Mouse (Mus musculus): ENCODE measurements around the gene Fmnl2. TPM values are rescaled to one million over a fixed set of nuclear protein-coding genes. Genes with fewer than 3 reads are reported as not detected.

The Fmnl2 gene
- polyA plus RNA-seq, 1 experiment from 2014 or later: 7.3 TPM

- 20% methylated on average over 5 of the region's 5 CpGs for WGBS
- no peaks in the 10 kb centered on the region for H3K36me3 ChIP-seq (replicated peaks)
- H3K4me3 ChIP-seq: no peak overlapping the region
- H3K27me3 ChIP-seq (replicated peaks; ENCODE audit: low read depth, poor library complexity, severe bottlenecking): no peaks in the 10 kb centered on the region
- no peaks in the 10 kb centered on the region for H3K9me3 ChIP-seq
- no peak overlapping the region for H3K27ac ChIP-seq (replicated peaks)
- DNase-seq (ENCODE audit: low spot score): peak; percentile 69
- H3K4me1 ChIP-seq: peaks cover 31% of the 10 kb centered on the region
Observed at GRCm38 (mm10) chr2:53007142-53007541, 149.5 kb downstream of the Fmnl2 start.

GRCm38 (mm10) chr2:53013051-53013450, 155.4 kb downstream of the Fmnl2 start:
- no peaks in the 10 kb centered on the region for H3K9me3 ChIP-seq
- no peak for DNase-seq (ENCODE audit: low spot score)
- H3K36me3 ChIP-seq (replicated peaks): peaks cover 9% of the 10 kb centered on the region; the same call in 1 of the 2 replicates
- no peak overlapping the region for H3K4me3 ChIP-seq
- no peak overlapping the region for H3K27ac ChIP-seq (replicated peaks)
- 63% methylated on average over 2 of the region's 2 CpGs for WGBS
- H3K27me3 ChIP-seq (replicated peaks; ENCODE audit: low read depth, poor library complexity, severe bottlenecking): no peaks in the 10 kb centered on the region
- peaks cover 21% of the 10 kb centered on the region for H3K4me1 ChIP-seq

GRCm38 (mm10) chr2:53014451-53014850, 156.8 kb downstream of the Fmnl2 start:
- Histone ChIP-seq H3K4me3 (no peak overlapping the region), H3K36me3 (replicated peaks) (peaks cover 9% of the 10 kb centered on the region; the same call in 1 of the 2 replicates), H3K4me1 (peaks cover 17% of the 10 kb centered on the region), H3K9me3 (no peaks in the 10 kb centered on the region), H3K27ac (replicated peaks) (no peak overlapping the region), H3K27me3 (replicated peaks; ENCODE audit: low read depth, poor library complexity, severe bottlenecking) (no peaks in the 10 kb centered on the region)
- DNase-seq (ENCODE audit: low spot score): no peak
- 87% methylated on average over 5 of the region's 5 CpGs for WGBS

- DNase-seq (ENCODE audit: low spot score): no peak
- no peaks in the 10 kb centered on the region for H3K27me3 ChIP-seq (replicated peaks; ENCODE audit: low read depth, poor library complexity, severe bottlenecking)
- H3K4me3 ChIP-seq: no peak overlapping the region
- no peaks in the 10 kb centered on the region for H3K9me3 ChIP-seq
- peaks cover 12% of the 10 kb centered on the region for H3K36me3 ChIP-seq (replicated peaks)
- no peak overlapping the region for H3K27ac ChIP-seq (replicated peaks)
- H3K4me1 ChIP-seq: no peaks in the 10 kb centered on the region
- WGBS: 96% methylated on average over 3 of the region's 3 CpGs
Observed at GRCm38 (mm10) chr2:53022982-53023381, 165.3 kb downstream of the Fmnl2 start.

GRCm38 (mm10) chr2:53026056-53026769, 168.6 kb downstream of the Fmnl2 start:
- Histone ChIP-seq H3K9me3 (no peaks in the 10 kb centered on the region), H3K4me3 (no peak overlapping the region), H3K27ac (replicated peaks) (no peak overlapping the region), H3K4me1 (peaks cover 23% of the 10 kb centered on the region), H3K27me3 (replicated peaks; ENCODE audit: low read depth, poor library complexity, severe bottlenecking) (no peaks in the 10 kb centered on the region), H3K36me3 (replicated peaks) (peaks cover 16% of the 10 kb centered on the region)
- no peak for DNase-seq (ENCODE audit: low spot score)
- 90% methylated on average over 5 of the region's 5 CpGs for WGBS

GRCm38 (mm10) chr2:53028868-53029267, 171.2 kb downstream of the Fmnl2 start:
- H3K27ac ChIP-seq (replicated peaks): no peak overlapping the region
- no peak overlapping the region for H3K4me3 ChIP-seq
- peaks cover 34% of the 10 kb centered on the region for H3K4me1 ChIP-seq
- H3K27me3 ChIP-seq (replicated peaks; ENCODE audit: low read depth, poor library complexity, severe bottlenecking): no peaks in the 10 kb centered on the region
- H3K36me3 ChIP-seq (replicated peaks): peaks cover 11% of the 10 kb centered on the region
- H3K9me3 ChIP-seq: no peaks in the 10 kb centered on the region
- no peak for DNase-seq (ENCODE audit: low spot score)
- WGBS: 94% methylated on average over 1 of the region's 1 CpGs

GRCm38 (mm10) chr2:53029716-53030431, 172.2 kb downstream of the Fmnl2 start:
- Histone ChIP-seq H3K4me3 (no peak overlapping the region), H3K27me3 (replicated peaks; ENCODE audit: low read depth, poor library complexity, severe bottlenecking) (no peaks in the 10 kb centered on the region), H3K9me3 (no peaks in the 10 kb centered on the region), H3K4me1 (peaks cover 34% of the 10 kb centered on the region), H3K36me3 (replicated peaks) (peaks cover 11% of the 10 kb centered on the region), H3K27ac (replicated peaks) (peak overlapping the region; percentile 76)
- DNase-seq (ENCODE audit: low spot score): no peak
- 55% methylated on average over 7 of the region's 7 CpGs for WGBS

GRCm38 (mm10) chr2:53030432-53030826, 172.8 kb downstream of the Fmnl2 start:
- no peak for DNase-seq (ENCODE audit: low spot score)
- peaks cover 34% of the 10 kb centered on the region for H3K4me1 ChIP-seq
- no peak overlapping the region for H3K4me3 ChIP-seq
- peaks cover 11% of the 10 kb centered on the region for H3K36me3 ChIP-seq (replicated peaks)
- H3K27me3 ChIP-seq (replicated peaks; ENCODE audit: low read depth, poor library complexity, severe bottlenecking): no peaks in the 10 kb centered on the region
- peak overlapping the region; percentile 76 for H3K27ac ChIP-seq (replicated peaks)
- H3K9me3 ChIP-seq: no peaks in the 10 kb centered on the region
- 58% methylated on average over 5 of the region's 5 CpGs for WGBS

GRCm38 (mm10) chr2:53038253-53038652, 180.6 kb downstream of the Fmnl2 start:
- Histone ChIP-seq H3K36me3 (replicated peaks) (peaks cover 19% of the 10 kb centered on the region), H3K27ac (replicated peaks) (peak overlapping the region; percentile 51; the same call in 1 of the 2 replicates), H3K4me1 (peaks cover 34% of the 10 kb centered on the region), H3K4me3 (no peak overlapping the region), H3K27me3 (replicated peaks; ENCODE audit: low read depth, poor library complexity, severe bottlenecking) (no peaks in the 10 kb centered on the region), H3K9me3 (no peaks in the 10 kb centered on the region)
- DNase-seq (ENCODE audit: low spot score): no peak
- 46% methylated on average over 2 of the region's 2 CpGs for WGBS

- WGBS: 41% methylated on average over 9 of the region's 9 CpGs
- Histone ChIP-seq H3K36me3 (replicated peaks) (peaks cover 22% of the 10 kb centered on the region), H3K4me3 (no peak overlapping the region), H3K27ac (replicated peaks) (peak overlapping the region; percentile 51; the same call in 1 of the 2 replicates), H3K27me3 (replicated peaks; ENCODE audit: low read depth, poor library complexity, severe bottlenecking) (no peaks in the 10 kb centered on the region), H3K4me1 (peaks cover 34% of the 10 kb centered on the region), H3K9me3 (no peaks in the 10 kb centered on the region)
- peak; percentile 28 for DNase-seq (ENCODE audit: low spot score)
Observed at GRCm38 (mm10) chr2:53038737-53039136, 181.1 kb downstream of the Fmnl2 start.

GRCm38 (mm10) chr2:53047031-53047430, 189.4 kb downstream of the Fmnl2 start:
- H3K4me3 ChIP-seq: no peak overlapping the region
- no peaks in the 10 kb centered on the region for H3K27me3 ChIP-seq (replicated peaks; ENCODE audit: low read depth, poor library complexity, severe bottlenecking)
- H3K9me3 ChIP-seq: no peaks in the 10 kb centered on the region
- 75% methylated on average over 6 of the region's 6 CpGs for WGBS
- H3K4me1 ChIP-seq: no peaks in the 10 kb centered on the region
- peaks cover 31% of the 10 kb centered on the region for H3K36me3 ChIP-seq (replicated peaks)
- no peak overlapping the region for H3K27ac ChIP-seq (replicated peaks)
- no peak for DNase-seq (ENCODE audit: low spot score)

GRCm38 (mm10) chr2:53047749-53048387, 190.2 kb downstream of the Fmnl2 start:
- Histone ChIP-seq H3K9me3 (no peaks in the 10 kb centered on the region), H3K36me3 (replicated peaks) (peaks cover 24% of the 10 kb centered on the region), H3K4me1 (no peaks in the 10 kb centered on the region), H3K4me3 (no peak overlapping the region), H3K27ac (replicated peaks) (no peak overlapping the region), H3K27me3 (replicated peaks; ENCODE audit: low read depth, poor library complexity, severe bottlenecking) (no peaks in the 10 kb centered on the region)
- WGBS: 98% methylated on average over 1 of the region's 1 CpGs
- no peak for DNase-seq (ENCODE audit: low spot score)
